Mouse (Mus musculus) C2C12 (cell line): Measurements from ENCODE around the gene Tmem167.

ENCODE experiments used
- CTCF ChIP-seq: IDR thresholded peaks from one replicate; pipeline ENCODE4 v1.5.1; 2011; ENCODE audit not compliant: control insufficient read depth, insufficient read depth, insufficient read length
- MAX ChIP-seq: IDR thresholded peaks from one replicate; pipeline ENCODE4 v1.6.1; 2011; ENCODE audit warnings: mild to moderate bottlenecking, control low read depth
- USF1 ChIP-seq: IDR thresholded peaks from one replicate; pipeline ENCODE4 v1.6.1; 2011; ENCODE audit warnings: low read depth, mild to moderate bottlenecking, control low read depth, moderate library complexity

DNA sequence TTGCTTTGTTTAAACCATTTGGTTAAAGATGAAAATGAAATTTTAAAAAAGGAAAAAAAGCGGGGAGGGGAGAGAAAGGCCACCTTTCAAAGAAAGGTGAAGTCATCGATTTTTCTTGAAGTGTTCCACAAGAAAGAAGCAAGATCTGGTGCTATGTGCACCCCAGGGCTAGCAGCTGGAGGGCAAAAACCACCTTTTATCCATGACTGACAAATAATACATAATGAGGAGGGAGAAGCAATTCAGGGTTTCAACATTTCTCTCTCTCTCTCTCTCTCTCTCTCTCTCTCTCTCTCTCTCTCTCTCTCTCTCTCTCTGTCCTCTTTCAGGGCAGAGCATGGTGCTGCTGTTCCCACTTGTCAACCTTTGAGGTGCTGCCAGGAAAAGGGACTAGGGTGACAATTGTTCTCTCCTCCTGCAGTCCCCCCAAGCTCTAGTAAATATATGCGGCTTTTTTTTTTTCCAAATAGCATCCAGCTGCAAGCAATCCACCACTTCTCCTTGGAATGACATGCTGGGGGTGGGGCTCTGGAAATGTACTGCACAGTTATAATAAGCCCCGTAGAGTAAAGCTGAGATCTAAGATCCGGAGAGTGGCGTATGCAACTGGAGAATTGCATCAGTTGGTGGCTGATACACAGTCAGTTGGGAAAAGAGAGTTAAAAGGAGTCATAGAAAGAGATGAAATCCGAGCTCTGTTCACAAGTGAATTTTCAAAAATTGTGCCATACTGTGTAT, 63.8 kb downstream of the Tmem167 start:
- TF ChIP-seq MAX (no peak), CTCF (no peak), USF1 (no peak)
